Mouse (Mus musculus) cerebellum, postnatal 4 days (tissue): ENCODE data around the gene Rundc1.
"Not testable (repeated sequence)": the region's sequence is repeated elsewhere in the genome, so short reads cannot be mapped to it uniquely, and the experiment has no call there.

ENCODE experiments used
- DNase-seq, 2 experiments: peaks; one replicate each; pipeline ENCODE4 v3.0.0; 2022; ENCODE audit warnings: low spot score in 2 of 2, mixed read lengths in 1 of 2

Rundc1 gene

DNA sequence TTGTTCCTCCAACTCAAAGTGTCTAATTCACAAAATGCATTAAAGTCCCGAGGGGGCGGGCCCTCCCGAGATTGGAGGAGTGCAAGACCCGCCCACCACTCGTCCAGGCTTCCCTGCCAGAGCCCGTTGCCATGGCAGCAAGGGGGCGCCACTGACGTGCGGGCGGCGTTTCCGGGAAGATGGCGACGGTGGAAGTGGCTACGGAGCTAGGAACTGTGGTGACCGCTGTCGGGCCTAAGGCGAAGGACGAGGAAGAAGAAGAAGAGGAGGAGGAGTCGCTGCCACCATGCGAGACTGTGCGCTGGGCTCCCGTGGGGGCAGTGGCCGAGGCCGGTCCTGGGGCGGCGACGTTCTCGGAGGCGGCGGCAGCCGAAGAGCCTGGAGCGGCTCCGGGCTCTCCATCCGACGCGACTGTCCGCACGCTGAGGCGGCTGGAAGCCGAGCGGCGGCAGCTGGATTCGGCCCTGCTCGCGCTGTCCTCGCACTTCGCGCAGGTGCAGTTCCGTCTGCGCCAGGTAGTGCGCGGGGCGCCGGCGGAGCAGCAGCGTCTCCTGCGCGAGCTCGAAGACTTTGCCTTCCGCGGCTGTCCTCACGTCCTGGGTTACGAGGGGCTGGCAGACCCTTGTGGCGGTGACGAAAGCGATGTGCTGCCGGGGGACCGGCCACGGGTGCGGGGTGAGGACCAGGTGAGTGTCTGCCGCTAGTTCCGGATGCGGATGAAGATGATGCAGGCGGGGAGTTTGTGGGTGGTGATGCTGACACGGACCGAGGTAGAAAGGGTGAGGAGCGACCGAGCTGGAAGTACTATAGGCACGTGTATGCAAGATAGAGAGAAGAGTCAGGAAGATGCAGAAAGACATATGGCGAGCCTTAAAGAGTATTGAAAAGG, at the start of gene Rundc1, which contains the start of gene Ptges3l:
Gene Rundc1, plus strand, starts transcription at position 161 of the 889 bp plus-strand sequence.
Gene Ptges3l, minus strand, starts transcription at position 409 of the 889 bp plus-strand sequence.
- DNase-seq, result peak; percentile 97 to 98

DNA sequence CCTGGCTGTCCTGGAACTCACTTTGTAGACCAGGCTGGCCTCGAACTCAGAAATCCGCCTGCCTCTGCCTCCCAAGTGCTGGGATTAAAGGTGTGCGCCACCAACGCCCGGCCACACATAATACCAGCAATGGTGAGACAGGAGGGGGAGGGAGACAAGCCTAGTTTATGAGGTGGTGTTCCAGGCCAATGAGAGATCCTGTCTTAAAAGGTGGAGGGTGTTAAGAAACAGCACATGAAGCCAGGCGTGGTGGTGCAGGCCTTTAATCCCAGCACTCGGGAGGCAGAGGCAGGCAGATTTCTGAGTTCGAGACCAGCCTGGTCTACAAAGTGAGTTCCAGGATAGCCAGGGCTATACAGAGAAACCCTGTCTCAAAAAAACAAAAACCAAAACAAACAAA, 46.7 kb upstream of the Rundc1 start:
- not testable (repeated sequence) for DNase-seq

DNA sequence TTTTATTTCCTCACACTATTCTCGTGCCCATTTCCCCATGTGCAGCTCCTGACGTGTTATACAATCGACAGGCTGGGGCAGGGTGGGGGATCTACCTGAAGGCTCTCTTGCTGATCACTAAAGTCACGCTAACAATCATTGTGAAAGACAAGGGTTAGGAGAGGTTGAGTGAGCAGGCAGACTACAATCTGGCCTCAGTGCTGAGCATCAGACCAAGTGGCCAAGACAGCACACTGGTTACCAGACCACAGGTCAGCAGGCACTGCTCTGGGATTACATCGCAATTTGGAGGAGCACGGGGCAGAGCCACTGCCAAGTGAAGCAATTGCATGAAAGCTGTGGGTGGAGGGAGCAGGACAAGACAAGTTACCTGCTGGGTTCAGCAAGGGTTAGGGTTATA, 46.0 kb upstream of the Rundc1 start:
- no peak for DNase-seq

DNA sequence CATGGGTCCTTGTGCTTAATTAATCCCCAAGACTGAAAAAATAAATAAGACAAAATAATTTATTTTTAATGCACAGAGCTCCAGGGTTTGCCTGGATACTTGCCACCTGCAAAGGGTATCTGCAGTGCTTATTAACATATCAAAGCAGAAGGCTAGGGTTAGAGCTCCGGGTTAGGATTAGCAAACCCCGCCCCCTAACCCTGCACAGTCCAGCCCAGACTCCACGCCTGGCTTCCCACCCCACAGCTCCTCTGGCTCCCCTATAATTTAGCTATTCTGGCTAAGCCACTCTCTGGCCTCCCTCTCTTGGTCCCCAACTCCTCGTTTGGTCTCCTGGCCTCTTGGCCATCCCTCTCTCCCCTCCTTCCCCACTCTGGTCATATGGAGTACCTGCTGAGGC, 43.1 kb upstream of the Rundc1 start:
- no peak for DNase-seq

DNA sequence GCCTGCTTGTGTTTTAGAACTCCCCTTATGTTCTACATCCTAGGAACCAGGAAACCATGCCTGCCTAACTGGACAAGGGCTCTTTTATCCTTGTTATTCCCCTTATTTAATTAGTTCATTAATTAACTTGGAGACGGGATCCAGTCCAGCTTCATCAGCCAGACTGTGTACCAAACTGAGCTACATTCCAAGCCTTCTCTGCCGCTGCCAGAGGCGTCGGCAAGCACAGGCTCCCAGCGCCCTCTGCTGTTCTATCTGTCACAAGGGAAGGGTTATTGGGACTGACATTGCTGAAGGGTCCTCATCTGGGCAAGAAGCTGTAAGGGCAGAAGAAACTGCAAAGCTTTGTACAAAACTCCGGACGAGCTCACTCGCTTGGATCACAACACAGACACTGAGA, 29.8 kb upstream of the Rundc1 start:
- DNase-seq, result peak; percentile 51 to 74

DNA sequence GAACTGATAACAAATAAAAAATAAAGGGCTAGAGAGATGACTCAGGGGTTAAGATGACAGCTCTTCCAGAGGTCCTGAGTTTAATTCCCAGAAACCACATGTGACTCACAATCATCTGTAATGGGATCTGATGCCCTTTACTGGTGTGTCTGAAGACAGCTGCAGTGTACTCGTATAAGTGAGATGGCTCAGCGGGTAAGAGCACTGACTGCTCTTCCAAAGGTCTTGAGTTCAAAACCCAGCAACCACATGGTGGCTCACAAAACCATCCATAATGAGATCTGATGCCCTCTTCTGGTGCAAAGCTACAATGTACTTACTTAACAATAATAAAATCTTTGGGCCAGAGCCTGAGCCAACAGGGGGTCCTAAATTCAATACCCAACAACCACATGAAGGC, 9.6 kb upstream of the Rundc1 start:
- no peak for DNase-seq

DNA sequence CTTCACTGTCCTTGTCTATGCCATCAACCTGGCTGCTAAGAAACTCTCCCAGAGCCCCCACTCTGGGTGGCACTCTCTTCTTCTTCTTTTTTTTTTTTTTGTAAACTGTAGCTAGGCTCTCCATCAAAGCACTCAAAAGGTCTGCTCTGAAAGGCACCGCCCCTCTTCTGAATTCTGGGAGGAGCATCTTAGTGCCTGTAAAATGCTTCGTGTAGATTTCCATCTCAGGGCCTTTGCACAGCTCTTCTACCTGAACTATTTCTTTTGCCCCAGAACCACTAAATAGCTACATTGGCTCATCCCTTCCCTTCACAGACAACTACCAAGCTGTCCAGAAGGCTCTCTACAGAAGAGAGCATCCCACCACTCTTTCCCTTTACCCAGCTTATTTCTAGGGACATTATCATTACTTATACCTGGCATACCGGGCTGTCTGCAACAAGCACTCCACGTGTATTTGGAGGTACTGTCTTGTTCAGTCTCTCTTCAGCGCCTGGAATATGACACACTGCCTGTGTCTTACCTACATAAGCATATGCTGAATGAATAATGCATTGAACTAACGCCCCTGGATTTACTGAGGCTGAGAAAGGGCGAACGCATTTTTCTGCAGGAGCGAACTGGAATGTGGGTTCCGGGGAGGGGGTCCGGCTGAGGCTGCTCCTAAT, 8.3 kb upstream of the Rundc1 start:
- DNase-seq, result no peak

DNA sequence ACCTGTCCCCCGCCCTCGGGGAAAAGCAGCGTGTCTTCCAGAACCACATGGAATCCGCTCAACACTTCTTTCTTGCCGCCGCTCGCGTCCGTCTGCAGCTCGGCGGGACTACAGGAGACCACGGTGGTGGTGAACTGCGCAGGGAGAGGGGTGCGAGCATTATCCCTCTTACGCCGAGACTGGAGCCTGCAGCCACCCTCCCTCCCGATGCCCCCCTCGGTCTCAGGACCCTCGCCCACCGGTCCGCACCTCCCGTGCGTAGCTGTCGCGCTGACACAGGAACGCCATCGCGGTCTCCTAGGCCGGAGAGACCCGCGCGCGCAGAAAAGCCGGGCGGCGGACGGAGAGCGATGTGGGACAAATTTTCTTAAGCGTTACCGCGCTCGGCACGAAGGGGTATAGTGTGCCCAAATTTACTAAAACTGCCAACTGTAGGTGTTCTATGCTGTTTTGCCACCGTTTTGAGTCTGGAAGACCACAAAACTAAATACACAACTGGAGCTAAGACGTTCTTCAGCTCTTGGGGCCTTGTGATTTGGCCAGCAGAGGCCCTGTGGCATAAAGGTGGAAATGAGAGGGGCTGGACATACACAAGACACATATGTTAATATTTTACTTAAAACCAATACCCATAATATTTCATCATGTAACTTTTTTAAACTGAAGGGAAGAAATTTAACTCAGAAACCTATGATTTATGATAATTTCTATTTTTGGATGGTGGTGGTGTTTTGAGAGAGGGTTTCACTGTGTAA, 7.6 kb upstream of the Rundc1 start, which contains the start of gene Aarsd1:
Gene Aarsd1, minus strand, starts transcription at position 515 of the 755 bp plus-strand sequence.
- DNase-seq, result peak; percentile 90 to 94

DNA sequence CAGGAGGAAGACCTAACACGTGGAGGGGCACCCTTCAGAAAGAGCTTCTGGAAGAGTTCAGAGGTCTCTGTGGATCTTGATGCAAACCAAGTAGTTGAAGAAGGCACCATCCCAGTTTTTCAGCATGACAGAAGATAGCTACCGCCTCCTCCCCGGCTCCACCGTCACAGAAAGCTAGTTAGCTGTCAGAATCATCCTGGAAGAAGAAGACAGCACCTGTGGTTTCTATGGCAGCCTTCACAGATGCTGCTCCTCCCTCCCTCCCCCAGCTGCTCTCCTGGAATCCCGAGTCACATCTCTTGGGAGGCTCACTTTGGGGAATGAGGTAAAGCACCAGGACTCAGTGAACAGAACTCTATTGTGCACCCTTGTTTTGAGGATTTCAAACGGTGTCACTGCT, 5.9 kb upstream of the Rundc1 start:
- DNase-seq, result no peak

DNA sequence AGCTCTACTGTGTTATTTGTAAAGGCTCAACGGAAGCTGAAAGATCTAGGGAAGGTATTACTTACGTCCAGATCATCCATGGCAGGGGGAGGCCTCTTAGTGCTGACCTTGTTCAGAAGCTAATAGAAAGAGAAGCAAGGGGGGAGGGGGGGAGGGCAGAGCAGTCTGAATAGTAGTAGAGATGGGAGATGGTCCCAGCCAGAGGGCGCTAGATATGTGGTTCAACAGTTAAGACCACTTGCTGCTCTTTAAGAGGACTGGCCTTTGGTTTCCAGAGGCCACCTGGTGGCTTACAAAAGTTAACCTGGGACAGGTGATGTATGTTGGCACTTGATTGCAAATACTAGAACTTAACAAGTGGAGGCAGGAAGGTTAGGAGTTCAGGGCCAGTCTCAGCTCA, 5.3 kb upstream of the Rundc1 start:
- DNase-seq, result peak in 1 of 2 experiments; percentile 17

DNA sequence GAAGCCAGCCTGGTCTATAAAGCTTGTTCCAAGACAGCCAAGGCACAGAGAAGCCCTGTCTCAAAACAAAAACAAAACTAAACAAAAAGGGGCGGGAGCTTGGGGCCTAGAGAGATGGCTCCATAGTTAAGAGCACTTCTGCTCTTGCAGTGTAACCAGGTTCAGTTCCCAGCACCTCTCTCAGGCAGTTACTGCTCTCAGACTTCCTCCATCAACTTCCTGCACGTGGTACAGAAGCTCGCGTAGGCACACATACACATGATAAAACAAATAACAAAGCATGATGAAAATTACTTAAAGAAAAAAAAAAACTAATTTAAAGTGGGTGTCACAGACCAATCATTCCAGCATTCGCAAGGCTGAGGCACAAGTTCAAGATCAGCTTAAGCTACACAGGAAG, 4.7 kb upstream of the Rundc1 start:
- DNase-seq, result no peak

DNA sequence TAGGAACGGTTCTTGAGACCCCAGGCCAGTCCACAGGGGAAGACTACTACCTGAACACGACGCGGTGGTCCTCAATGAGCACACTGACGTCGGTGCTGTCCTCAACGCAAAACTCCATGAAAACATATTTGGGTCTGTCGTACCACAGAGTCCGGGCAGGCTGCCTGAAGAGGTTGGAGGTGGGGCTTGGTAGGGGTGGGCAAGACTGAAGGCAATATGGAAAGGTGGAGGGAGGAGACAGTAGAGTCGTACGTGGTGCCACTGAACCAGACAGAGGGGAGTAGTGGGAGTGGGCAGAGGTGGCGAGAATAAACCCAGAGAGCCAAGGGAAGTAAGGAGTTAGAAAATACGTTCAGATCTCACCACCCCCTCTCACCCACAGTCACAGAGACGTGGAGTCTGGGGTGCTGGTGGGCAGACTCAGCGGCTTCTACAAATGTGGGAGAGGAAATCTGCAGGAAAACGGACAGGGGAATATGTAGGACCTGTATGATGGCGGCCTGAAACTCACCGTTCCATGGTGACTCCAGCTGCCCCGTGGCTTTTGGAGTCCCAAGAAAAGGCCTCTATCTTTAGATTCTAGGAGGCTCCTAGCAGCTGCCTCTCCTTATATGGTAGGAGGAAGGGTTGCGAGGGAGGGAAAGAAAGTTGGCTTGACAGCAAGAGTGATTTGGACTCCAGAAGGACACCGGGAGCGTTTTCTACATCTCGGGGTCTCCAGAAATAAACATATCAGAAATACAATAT, 607 bp upstream of the Rundc1 start, which contains the start of gene Gm27029:
Gene Gm27029, minus strand, starts transcription at position 692 of the 747 bp plus-strand sequence.
- no peak for DNase-seq

DNA sequence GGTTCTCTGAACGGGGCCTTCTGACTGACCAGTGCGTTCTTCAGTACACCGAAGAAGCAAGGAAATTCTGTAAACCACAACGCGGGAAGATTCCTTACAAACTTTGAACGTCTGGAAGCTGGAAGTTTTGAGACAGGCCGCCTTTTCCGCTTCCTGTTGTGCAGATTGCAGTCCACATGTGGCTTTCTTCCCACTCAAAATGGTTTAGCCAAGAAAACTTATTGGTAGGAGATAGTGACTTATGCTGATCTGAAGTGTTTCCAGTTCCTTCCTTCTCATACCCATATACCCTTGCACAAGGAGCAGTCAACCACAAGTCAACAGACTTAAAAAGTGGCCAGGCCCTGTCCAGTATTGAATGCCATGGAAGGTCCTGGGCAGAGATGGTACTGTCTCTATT, 1.3 kb downstream of the Rundc1 start:
- DNase-seq, result no peak

DNA sequence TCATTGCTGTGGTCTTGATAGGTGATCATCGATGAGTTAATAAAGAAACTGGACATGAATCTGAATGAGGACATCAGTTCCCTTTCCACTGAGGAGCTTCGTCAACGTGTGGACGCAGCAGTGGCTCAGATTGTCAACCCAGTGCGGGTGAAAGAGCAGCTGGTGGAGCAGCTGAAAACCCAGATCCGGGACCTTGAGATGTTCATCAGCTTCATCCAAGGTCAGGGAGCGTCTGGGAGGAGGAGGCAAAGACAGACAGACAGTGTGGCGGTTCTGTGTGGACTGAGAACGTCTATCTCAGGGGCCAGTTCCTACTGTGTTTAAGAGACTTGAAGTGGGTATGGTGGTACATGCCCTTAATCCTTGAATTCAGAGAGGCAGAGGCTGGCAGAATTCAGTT, 6.4 kb downstream of the Rundc1 start:
- no peak for DNase-seq

DNA sequence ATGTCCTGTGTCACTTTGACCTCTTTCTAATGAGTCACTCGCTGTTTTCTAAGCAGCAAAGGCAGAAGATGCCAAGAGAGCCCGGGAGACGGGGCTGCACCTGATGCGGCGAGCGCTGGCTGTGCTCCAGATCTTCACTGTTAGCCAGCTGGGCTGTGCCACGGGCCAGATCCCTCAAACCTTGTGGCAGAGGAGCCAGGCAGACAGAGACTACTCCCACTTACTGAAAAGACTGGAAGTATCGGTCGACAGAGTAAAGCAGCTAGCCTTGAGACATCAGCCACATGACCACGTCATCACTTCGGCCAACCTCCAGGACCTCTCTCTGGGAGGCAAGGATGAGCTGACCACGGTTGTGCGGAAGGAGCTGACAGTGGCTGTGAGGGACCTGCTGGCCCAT, 8.5 kb downstream of the Rundc1 start:
- DNase-seq, result peak in 1 of 2 experiments; percentile 46

DNA sequence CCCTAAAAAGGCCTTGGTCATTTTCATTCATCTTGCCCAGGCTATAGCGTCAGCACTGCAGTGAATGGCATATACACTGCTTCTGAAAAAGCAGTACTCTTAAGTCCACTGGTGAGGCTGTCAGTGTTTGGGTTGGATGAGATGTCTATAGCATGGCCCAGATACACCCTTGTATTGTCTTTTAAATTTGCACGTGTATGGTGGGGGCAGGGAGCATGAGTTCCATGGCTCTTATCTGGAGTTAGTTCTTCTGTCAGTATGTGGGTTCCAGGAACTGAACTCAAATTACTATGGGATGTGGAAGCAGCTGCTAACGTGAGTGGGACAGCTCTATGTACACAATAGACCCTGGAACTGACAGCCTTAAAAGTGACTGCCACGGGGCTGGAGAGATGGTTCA, 10.9 kb downstream of the Rundc1 start:
- no peak for DNase-seq

DNA sequence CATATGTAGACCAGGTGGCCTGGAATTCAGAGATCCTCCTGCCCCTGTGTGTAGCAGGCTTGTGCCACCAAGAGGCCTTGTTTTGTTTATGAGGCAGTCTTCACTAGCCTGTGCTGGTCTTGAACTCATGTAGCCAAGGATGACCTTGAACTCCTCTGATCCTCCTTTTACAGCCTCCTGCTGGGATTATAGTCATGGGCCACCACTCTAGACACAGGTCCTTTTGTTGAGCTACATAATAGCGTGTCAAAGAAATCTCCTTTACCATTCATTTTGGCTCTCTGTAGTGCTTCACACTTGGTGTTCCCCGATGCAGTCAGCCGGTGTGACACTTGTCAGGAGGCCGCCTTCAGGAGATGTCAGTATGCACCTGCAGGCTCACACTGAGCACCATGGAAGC, 12.0 kb downstream of the Rundc1 start:
- no peak for DNase-seq

DNA sequence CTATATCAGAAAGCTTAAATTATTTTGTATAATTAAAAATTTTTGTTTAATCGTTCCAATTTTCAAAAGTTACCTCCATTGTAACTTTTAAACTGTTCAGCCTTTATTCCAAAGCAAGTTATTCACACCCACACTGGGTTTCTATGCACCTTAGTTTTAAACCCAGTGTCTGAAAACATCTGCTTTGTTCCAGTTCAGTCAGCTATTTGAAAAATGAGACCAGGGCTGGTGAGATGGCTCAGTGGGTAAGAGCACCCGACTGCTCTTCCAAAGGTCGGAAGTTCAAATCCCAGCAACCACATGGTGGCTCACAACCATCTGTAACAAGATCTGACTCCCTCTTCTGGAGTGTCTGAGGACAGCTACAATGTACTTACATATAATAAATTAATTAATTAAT, 13.1 kb downstream of the Rundc1 start:
- DNase-seq, result not testable (repeated sequence)

DNA sequence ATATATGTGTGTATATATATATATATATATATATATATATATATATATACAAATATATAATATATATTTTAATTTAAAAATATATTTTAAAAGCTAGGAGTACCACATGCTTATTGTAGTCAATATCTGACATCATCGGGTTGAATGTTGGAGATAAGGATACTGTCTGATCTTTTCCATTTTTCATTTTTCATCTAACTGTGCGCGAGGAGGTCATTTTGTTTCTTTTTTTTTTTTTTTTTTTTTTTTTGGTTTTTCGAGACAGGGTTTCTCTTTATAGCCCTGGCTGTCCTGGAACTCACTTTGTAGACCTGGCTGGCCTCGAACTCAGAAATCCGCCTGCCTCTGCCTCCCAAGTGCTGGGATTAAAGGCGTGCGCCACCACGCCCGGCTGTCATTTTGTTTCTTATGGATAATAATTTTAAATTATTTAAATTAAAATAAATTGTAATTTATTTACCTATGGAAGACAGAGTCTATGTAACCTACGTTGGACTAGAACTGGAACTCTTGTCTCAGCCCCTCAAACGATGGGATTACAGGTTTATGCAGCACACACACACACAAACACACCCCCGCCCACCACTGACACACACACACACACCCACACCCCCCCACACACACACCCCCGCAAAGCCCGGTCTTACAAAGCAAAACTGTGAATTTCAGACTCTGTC, 16.7 kb downstream of the Rundc1 start:
- DNase-seq, result not testable (repeated sequence)

DNA sequence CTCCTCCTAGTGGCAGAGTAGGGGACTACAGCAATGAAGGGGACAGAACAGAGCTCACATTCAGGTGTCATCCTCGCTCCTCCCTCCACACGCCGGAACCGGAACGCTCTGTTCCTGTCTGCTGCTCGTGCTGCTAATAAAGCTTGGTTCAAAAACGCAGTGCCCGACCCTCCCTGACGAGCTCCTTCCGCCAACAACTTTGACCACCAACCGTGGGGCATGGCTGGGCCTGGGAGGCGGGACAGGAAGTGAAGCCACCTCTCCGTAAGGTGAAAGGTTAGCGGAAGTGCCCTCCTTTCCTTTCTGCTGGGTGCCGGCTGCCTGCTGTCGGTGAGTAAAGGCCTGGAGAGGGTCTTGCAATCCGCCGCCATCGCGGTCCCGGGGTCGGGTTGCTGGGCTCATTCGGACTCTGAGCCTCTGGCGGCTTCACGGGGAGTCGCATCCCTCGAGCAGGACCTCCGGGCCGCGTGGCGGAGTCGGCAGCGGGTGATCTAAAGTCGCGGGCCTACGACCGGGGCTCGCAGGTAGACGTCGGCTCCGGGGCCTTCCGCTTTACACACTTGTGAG, 17.3 kb downstream of the Rundc1 start, which contains the start of gene Rpl27:
Gene Rpl27, plus strand, starts transcription at position 172 of the 567 bp plus-strand sequence.
- peak; percentile 89 to 95 for DNase-seq
